Mouse (Mus musculus) kidney, postnatal 10 days (tissue): ENCODE data around the gene Gm4922.

ENCODE experiments used
- DNase-seq: peaks from one replicate; pipeline ENCODE4 v3.0.0; 2021; ENCODE audit warnings: mixed read lengths

Gm4922 gene

GRCm38 (mm10) chr10:18786693-18787092 lies at the start of gene Gm4922:
Gm4922 (minus strand) TSS chr10:18786793.
- no peak for DNase-seq

GRCm38 (mm10) chr10:18835684-18836479 lies 49.3 kb upstream of the Gm4922 start:
- peak; percentile 61 for DNase-seq

- no peak for DNase-seq
Measured at GRCm38 (mm10) chr10:18834389-18834788, 47.8 kb upstream of the Gm4922 start.

GRCm38 (mm10) chr10:18831823-18832222 lies 45.2 kb upstream of the Gm4922 start:
- no peak for DNase-seq

GRCm38 (mm10) chr10:18830359-18830758 lies 43.8 kb upstream of the Gm4922 start:
- DNase-seq: no peak

- no peak for DNase-seq
Measured at GRCm38 (mm10) chr10:18827936-18828335, 41.3 kb upstream of the Gm4922 start.

- DNase-seq: no peak
Measured at GRCm38 (mm10) chr10:18826107-18826506, 39.5 kb upstream of the Gm4922 start.

GRCm38 (mm10) chr10:18825143-18825542 lies 38.5 kb upstream of the Gm4922 start:
- DNase-seq: no peak

- DNase-seq: peak; percentile 75
Measured at GRCm38 (mm10) chr10:18816560-18816959, 30.0 kb upstream of the Gm4922 start.

GRCm38 (mm10) chr10:18811751-18812150 lies 25.2 kb upstream of the Gm4922 start:
- no peak for DNase-seq

- no peak for DNase-seq
Measured at GRCm38 (mm10) chr10:18790063-18790462, 3.5 kb upstream of the Gm4922 start.

GRCm38 (mm10) chr10:18788601-18789000 lies 2.0 kb upstream of the Gm4922 start:
- no peak for DNase-seq

GRCm38 (mm10) chr10:18777546-18777945 lies 9.0 kb downstream of the Gm4922 start:
- no peak for DNase-seq

- DNase-seq: no peak
Measured at GRCm38 (mm10) chr10:18772537-18773179, 13.9 kb downstream of the Gm4922 start.

- DNase-seq: no peak
Measured at GRCm38 (mm10) chr10:18769909-18770308, 16.7 kb downstream of the Gm4922 start.

GRCm38 (mm10) chr10:18760241-18760640 lies 26.4 kb downstream of the Gm4922 start:
- peak; percentile 75 for DNase-seq

GRCm38 (mm10) chr10:18750057-18750456 lies 36.5 kb downstream of the Gm4922 start:
- no peak for DNase-seq

- peak; percentile 73 for DNase-seq
Measured at GRCm38 (mm10) chr10:18743286-18744142, 43.1 kb downstream of the Gm4922 start, which contains the start of gene Arfgef3. Arfgef3 (minus strand) TSS chr10:18743949.

GRCm38 (mm10) chr10:18742086-18742485 lies 44.5 kb downstream of the Gm4922 start:
- no peak for DNase-seq

- no peak for DNase-seq
Measured at GRCm38 (mm10) chr10:18741024-18741423, 45.6 kb downstream of the Gm4922 start.
